Mouse (Mus musculus): Measurements from ENCODE around the gene CN725425. TPM values are rescaled to one million over a fixed set of nuclear protein-coding genes. Genes with fewer than 3 reads are reported as not detected.

The CN725425 gene
- total RNA-seq (2023): not detected

DNA sequence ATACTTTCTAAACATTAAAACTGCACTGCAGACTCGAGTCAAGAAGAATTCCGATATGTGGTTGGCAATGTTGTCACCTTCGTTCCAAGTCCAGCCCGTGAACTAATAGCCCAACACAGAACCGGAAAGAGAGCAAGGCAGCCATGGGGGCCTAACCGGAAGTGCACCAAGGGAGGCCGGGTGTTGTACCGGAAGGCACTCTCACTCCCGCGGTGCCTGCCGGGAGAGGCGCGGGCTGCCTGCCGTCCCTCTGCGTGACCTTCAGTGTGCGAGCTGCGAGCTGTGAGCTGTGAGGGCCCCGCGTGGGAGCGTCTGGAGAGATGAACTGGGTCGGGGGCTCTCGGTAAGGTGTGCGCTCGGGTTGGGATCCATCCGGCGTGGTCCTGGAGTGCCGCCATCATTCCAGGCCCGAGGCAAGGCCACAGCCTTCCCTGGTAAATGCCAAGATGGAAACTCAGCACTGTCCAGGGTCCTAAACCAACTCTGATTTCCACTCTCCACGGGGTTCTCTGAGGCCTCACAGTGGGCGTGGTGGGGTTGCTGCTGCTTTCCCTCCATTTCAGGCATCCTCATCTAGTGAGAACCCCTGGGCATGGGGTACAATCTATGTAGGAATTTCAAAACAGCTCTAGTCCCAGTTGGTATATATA lies at the start of gene CN725425:
CN725425 (plus strand) TSS at position 239 of the 650 bp plus-strand sequence.

GRCm38 (mm10) chr15:91191412-91192222 lies 7.7 kb upstream of the CN725425 start, which contains the start of gene Abcd2:
Gene Abcd2, minus strand, starts transcription at chr15:91191799.

Other genes with a start within 250 kb of the CN725425 start
- not detected for gene Kif21a, start 149.5 kb upstream of the CN725425 start, total RNA-seq (2023)
- 10 to 100 TPM; 34.4 to 40.6 TPM for gene Abcd2, start 7.7 kb upstream of the CN725425 start, total RNA-seq (2023)